Mouse (Mus musculus) forelimb bud, embryonic 11.5 days (tissue): ENCODE measurements around the gene Inpp5a.
A peak's percentile ranks its signal among the peaks of the same experiment; 100 is the strongest.

Experiments used
- DNase-seq: peaks from one replicate; pipeline ENCODE4 v3.0.0-alpha.2; 2012; ENCODE audit warnings: low read depth, low spot score

Inpp5a gene

DNA sequence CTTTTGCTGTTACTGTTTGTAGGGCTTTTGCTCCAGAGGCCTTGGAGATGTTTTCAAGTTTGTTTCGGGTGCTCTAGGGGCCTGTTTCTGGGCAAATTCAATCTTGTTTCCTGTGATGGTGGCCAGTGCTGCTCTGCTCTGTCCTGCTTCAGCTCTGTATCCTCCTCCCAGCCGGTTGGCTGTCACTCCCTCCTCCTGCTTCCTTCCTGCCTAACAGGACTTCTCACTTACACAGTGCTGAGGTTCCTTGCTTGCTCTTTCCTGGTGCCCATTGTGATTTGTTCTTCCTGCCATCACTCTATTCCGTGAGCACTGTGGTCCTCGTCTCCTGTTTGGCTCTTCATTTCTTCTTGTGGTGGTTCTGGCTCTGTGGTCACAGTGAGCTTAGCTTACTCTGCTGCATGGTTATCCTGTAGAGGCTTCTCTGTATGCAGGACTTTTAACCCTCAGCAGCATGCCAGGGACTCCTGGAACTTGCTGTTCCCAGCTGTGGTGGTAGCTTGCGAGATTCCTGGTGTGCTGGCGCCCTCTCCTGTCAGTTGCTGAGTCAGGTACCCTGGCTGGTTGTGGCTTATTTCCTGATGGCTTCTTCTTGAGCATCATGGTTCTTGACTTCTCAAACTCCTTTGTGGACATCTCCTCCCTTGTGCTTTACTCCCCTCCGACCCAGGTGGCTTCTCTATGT is 84.1 kb downstream of the Inpp5a start:
- DNase-seq: peak; percentile 74

DNA sequence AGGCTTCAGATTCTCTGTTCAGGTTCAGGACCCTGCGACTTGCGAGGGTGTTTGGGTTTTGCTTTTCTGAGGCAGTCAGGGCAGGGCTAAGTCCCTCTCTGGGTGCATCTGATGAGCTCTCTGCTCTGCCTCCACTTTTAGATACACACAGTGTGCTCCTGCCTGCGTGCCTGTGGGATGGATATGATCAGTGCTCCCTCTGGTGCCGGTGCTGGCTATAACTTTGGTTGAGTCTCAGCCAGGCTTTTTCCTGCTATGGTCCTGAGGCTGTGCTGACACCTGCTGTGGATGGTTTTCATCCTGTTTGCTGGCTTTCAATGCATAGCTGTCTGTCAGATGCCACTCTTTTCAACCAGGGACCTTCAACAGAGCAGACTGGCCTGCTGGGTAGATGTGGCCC is 87.0 kb downstream of the Inpp5a start:
- DNase-seq: no peak

DNA sequence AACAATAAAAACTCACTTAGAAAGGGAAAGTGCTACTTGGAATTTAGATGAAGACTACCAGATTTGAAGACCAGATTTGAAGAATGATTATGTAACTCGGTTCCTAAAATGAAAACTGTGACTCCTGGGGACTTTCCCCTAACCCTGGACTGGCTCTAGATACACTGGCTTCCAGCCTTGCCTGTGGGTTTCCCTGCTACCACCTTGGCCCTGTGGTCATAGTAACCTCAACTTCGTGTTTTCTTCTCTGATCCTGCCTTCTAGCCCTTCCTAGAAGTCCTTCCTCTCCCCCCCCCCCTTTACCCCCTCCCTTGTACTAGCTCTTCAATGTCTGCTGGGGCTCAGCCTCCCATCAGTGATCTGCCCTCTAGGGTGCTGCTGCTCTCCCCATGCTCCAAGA is 87.8 kb downstream of the Inpp5a start:
- DNase-seq: no peak

DNA sequence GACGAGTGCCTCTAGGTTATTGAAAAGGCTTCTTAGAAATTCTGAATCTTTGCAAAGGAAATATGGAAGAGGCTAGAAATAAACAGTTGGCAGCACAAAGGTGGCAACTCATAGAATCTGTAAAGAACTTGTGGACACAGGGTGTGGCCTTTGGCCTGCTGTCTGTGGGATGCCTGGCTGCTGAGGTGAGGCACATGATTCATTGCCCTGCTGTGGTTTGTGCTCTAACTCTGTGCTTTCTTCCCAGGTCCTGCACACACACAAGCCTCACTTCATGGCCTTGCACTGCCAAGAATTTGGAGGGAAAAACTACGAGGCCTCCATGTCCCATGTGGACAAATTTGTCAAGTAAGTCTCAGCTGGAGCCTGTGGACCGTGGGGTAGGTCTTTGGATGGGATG is 88.8 kb downstream of the Inpp5a start:
- no peak for DNase-seq

DNA sequence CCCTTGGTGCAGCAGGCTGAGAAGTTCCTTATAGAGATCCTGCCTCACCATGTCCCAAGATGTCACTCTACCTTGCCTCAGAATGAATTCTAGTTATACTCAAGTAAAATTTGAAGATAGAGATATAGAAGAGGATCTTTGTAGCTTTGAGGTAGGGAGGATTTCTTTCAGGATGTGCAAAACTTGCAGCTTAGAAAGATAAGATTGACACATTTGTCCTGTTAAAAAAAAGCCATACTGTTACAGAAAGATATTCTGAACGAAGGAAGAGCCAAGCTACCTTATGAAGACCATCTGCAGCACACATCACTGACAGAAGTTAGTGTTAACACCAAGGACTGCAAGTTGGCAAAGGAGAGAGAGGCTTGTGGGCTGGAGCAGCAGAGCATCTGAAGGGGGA is 90.2 kb downstream of the Inpp5a start:
- DNase-seq: no peak

DNA sequence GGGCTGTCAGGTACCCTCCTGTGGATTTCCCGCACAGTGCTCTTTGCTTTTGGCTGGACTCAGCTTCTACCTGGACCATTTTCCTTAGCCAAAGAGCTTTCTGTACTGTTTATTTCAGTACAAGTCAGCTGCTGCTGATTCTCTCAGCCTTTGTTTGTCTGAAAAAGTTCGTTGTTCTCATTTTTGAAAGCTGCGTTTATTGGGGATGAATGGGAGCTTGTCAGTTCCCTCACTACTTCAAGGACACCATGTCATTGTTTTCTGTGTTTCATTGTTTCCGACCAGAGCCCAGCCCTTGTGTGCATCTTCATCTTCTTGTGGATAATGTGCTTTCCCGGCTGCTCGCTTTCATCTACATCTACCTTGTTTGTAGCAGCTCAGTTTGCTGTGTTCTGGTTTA is 90.7 kb downstream of the Inpp5a start:
- DNase-seq: no peak

DNA sequence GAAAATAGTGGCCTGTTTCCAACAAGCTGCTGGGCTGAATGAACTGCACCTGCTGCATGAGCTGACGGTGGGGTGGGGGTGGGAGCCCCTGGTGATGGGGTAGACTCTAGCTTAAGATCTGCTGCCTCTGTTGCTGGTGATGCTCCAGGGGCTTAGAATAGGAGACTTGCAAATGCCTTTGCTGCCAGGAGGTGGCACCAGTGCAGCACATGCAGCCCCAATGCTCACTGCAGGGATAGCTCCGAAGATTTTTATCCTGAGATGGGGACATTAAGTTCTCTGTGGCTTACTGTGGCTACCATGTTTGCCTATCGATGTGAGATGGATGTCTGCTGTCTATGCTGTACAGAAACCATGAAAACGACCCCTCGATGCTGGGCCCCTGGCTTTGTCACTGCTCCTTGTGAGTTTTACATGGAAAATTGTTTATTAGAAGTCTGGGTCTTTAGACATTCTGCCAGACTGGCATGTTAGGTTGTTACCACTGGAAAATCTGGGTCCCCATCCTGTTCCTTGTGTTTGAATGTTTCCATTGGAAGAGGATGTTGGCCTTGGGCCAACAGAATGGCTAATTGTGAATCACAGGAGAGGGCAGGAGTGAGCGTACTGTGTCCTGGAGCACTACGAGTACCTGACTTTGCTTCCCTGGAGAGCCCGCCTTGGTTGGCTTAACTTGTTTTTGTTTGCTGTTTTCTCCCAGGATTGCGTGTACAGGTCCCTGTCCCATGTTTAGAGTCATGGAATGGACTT is 95.5 kb downstream of the Inpp5a start:
- peak; percentile 46 for DNase-seq

DNA sequence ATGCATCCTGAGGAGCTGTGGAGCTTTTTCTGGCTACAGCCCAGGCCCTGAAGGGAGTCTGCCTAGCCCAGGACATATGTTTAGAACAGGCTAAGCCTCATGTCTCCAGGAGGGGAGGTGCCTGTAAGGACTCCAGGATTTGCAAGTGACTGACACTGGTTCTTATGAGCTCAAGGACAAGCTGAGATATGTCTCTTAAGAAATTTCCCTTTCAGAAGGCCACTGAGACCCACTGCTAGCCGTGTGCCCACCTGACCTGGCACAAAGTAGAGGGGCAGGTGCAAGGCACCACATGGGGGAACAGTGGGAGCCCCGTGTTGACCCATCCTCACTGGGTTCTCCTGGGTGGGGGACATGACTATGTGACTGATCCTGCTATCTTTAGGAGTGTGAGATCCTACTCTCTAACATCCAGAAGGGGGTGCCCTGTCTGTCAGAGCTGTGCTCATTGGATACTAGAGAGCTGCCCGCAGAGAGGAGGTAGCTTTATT is 100.9 kb downstream of the Inpp5a start:
- no peak for DNase-seq

DNA sequence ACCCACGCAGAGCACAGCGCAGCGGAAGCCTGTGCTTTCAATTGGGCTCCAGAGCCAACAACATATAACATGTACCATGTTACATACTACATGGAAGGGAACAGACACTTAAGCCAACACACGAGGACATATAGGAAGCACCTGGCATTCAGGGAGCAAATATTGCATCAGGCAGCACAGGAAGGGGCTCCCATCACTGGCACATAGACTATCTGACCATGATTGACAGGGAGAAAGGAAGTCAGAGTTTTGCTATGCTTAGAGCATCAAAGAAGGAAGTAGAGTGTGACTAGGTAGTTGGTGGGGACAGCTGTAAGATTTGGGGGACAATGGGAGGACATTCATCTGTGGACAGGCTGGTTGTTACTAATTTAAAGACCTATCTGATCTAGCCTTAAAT is 103.4 kb downstream of the Inpp5a start:
- DNase-seq: no peak

DNA sequence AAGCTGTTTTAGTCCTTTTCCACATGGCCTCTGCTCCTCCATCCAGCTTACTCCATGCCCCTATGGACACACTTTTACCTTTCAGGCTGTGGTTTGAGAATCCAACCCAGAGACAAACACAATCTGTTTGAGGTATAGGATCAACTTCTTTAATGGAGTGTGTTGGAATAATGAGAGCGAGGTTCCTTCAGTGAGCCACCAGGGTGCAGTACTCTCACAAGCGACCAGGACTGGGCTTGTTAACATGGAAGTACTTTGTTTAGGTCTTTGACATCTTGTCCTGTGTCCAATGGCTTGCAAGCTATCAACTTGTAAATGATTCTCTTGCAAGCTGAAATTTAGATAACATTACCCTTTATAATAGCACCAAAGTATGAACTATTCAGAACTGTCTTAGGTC is 104.0 kb downstream of the Inpp5a start:
- DNase-seq: no peak

DNA sequence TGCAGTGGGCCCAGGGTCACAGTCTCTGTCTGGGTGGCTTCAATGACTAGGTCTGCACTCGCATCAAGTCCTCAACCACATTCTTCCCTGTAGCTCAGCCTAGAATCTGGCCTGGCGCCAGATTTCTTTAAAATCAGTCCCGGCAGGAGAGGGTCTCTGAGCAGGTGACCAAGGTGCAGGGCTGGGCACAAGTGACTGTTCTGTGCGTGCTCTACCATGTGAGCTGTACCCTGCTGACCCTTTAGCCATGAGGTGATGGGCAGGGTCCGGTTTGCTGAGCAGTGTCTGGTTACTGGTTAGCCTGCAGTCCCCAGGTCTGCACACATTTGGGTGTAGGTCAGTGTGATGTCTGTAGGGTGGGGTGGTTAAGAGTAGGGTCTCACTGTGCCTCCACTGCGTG is 106.9 kb downstream of the Inpp5a start:
- no peak for DNase-seq

DNA sequence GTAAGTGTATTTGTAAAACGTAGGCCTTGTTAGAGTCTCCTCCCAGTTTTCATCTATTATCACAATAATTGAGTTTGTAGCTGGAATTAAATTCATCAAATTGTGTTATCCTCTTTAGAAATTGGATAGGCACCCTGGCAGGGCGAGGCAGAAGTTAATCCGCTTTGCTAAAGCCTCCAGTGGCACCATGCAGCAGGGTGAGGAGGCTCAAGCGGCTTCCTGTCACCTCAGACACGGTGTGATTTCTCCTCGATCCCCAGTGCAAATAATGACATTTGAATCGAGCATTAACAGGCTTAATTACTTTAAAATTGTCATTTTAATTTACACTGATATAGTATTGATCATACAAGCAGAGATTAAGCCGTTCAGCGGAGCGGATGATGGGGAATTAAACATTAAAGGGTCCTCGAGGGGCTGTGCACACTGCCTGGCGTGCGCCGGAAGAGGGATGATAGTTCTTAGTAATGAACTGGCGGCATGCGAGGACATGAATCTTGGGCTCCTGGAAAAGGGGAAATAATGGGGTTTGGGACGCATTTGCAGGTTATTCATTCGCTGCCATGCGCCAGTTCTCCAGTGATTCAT is 109.2 kb downstream of the Inpp5a start:
- no peak for DNase-seq

DNA sequence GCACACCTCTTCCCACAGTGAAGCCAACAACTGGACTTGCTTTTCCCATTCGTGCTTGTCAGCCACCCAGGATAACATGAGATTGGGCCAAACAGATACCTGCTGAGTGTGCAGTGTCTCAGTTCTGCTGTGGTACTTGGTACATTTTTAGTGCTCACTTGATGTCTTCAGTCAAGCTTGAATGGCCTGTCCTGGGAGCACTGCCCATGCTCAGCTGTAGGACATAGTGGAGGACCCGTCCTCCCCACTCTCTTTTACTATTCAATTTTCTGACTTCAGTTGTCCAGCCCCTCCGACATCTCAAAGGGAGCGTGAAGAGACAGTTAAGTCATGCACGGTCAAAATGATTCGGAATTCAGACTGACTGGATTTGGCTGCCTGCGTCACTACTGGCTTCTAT is 115.2 kb downstream of the Inpp5a start:
- no peak for DNase-seq

DNA sequence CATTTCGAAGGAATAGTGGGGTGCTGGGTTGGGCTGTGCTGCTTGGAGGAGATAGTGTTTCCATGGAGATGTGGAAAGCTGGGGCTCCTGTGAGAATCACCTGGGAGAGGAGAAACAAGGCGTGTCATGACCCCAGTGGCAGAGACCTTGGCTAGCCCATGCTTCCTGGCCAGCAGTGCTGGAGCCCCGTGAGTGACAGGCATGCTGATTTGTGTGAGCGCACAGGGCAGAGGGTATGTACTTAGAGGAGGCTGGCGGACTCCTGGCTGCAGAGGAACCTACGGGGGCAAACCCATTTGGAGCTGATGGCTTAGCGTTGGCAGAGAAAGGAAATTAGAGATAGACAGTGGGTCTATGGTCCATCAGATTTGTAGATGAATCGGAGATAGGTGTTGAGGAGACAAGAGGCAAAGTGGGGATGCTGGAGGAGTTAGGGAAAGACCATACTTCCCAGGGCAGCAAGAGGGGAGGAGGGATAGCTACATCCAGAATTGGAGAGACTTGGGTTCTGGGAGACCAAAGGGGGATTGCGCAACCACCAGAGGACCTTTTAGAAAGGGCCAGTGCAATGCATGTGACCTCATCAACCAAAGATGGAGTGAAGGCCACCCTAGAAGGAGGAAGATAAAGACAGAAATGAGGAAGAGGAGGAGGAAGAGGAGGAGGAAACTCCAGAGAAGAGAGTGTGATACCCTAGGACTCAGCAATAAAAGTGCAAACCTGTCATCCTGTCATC is 117.9 kb downstream of the Inpp5a start:
- no peak for DNase-seq

DNA sequence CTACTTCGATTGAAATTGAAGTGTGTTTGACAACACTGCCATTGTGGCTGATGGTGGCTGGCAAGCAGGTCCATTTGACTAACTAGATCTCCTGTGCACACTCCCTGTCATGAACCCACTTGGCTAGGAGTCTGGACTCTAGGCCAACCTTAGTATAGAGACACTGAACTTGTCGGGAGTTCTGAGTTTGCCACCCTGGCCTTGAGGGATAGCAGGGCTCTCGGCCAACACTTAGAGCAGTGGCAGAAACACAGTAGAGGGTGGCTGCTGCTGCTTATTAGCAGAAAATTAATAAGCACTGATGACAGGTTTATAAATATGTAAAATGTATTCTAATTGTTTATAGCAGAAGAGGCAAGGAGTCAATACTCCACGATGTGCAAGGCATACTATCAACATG is 120.0 kb downstream of the Inpp5a start:
- no peak for DNase-seq

DNA sequence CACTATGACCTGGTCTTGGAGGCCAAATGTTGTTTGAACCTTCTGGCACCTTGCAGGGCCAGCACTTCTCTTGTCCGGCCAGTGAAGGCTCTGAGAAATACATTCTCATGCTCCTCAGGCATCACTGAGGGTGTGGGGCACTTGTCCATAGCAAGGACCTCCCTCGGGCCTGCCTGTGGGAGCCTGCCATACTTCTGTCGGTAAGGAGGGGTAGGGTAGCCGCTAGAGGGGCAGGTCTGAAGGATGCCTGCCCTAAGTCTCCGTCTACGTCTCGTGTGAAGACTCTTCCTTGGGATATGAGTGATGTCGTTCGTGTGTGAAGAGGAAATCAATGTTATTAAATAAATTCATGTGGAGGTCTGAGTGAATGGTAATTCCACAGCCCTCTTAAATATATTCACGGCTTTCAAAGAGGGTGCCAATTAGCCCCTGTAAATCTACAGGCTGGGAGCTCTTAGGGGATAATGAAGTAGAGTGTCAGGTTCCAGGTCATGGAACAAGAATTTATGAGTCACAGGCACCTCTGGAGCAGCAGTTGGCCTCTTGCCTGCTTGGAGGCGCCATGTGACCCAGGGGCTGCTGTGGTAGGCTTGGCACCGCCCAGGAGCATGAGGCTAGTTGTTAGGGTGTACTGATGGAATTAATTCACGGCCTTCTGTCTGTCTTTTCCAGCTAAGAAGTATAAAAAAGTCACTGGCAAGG is 127.2 kb downstream of the Inpp5a start:
- DNase-seq: peak; percentile 19

DNA sequence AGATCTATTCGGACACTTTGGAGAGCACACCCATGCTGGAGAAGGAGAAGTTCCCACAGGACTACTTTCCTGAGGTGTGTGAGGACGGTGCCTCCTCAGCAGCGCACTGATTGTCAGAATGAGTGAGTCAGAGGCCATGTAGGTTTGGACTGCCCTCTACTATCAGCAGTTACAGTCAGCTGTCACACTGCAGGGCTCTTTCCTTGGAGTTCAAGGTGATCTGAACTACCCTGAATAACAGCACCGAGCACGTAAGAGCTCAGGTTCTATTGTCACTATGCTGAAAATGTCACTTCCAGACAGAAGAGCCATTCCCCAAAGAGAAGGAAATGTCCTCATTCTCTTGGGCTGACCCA is 127.7 kb downstream of the Inpp5a start:
- no peak for DNase-seq

DNA sequence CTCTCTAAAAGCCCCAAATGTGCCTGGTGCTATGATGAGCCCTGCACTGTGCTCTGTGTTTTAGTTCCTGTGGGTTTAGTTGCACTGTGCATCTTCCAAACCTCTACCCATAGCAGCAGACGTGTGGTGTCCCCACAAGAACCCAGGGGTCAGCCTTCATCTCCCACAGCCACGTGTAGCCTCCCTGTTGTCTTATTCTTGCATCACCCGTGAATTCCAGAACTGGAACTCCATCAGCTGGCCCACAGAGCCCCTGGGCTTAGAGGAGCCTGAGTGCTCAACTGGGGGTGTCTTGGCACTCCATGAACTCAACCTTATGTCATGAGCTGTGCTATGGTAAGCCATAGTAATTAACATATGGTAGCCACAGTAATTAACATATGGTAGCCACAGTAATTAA is 129.4 kb downstream of the Inpp5a start:
- DNase-seq: no peak

DNA sequence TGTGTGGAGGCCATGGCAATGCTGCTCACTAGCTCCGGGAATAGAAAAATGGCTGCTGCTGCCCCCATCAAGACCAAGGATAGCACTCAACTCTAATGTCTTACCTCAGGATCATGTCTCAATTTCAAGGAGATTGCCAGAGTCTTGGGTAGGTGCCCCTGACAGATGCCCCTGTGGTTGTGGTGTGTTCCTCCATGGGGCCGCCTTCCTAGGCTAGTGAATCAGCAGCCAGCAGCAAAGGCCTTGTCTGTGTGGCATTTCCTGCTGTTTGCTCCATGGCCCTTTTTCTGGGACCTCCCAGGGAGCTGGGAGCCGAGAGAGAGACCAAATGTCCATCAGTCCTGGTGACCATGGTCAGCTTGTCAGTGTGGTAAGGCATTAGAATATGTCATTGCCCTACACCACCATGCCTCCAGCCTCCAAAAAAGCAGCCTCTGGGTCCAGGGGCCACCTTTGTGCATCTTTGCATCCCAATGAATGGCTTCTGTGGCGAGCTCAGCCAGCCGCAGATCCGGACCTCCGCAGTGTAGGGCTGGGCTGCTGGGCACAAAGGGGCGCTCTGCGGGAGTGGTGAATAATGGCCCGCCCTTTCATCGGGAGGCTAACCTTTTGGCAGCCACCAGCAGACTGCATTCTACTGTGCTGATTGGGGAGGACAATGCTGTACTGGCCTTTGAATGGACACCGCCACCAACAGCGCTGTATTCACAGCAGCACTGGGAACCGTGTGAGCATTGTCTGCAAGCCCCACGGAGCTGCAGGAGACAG is 139.6 kb downstream of the Inpp5a start:
- no peak for DNase-seq

DNA sequence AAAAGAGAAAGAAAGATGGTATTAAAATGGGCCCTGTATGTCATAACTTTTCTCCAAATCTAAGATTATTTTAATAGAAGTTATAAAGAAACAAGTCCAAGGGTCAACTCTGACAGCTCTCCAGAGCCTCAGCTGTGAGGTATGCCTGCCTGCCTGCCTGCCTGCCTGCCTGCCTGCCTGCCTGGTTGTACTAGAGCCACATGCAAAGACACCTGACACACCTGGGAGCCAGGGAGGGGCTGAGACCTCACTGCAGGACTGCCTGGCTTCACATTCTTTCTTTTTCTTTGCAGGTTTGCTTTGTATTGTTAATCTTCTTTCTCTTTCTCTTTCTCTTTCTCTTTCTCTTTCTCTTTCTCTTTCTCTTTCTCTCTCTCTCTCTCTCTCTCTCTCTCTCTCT is 140.3 kb downstream of the Inpp5a start:
- no peak for DNase-seq
